Comparison of ENCODE assay signal across 8 mouse cellular contexts in the genomic region with DNA sequence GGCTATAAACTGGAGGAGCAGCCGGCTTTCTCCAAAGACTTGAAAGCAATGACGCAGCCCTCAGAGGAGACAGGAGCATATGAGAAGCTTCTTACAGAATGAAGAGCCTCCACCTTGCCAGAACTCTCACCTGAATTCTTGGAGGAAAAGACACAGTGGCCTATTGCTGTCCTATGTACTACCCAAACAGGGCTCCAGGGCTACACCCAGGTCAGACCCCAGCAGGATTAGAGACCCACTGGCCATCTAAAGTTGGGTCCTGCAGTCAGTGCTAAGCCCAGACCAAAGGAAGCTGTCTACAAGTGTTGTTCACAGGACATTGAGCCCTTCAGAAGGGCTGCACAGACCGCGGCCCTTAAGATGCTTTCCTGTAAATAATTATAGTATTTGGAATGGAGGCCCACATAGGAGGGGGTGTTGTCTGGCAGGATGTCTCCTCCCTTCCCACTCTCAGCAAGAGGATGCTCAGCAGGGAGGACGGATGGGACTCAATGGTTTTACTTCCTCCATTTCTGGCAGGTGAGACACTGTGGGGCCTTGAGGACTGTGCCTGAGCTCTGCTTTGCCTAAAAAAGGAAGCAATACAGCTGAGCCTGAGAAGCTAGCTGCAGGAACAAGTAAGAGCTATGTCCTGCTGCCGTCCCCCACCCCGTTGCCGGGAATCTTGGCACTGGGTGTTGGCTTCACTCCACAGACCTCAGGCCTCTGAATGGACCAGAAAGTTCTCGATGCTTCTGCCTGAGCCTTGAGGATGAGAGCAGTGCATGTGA. TPM values are rescaled to one million over a fixed set of nuclear protein-coding genes. Genes with fewer than 3 reads are reported as not detected.
DNase-seq lines count a peak whose midpoint lies in the region; ATAC-seq and TF ChIP-seq lines count a peak whose summit lies in the region.

No protein-coding gene starts in this region.

- H3K36me3 ChIP-seq in MEL (ENCODE audit: control insufficient read depth in 1 of 2, insufficient read depth in 2 of 2, low read length in 2 of 2) = peaks cover 0 to 8% of the 10 kb centered on the region in 2 experiments; a peak in 2 of 4 replicates
- no peaks in the 10 kb centered on the region for H3K36me3 ChIP-seq in midbrain, embryonic 11.5 days (ENCODE audit: control insufficient read depth, insufficient read depth, low read length)
- no peaks in the 10 kb centered on the region for H3K36me3 ChIP-seq in thymus, adult 2 months (ENCODE audit: control insufficient read depth, insufficient read depth, low read length)

- H3K4me3 ChIP-seq in MEL (ENCODE audit: control insufficient read depth in 1 of 2, insufficient read depth in 1 of 2, low read depth in 2 of 2, low read length in 2 of 2) = no peak overlapping the region
- H3K4me3 ChIP-seq in brown adipose tissue, adult 24 weeks (ENCODE audit: insufficient read depth, low read depth, low read length) = no peak overlapping the region
- no peak overlapping the region for H3K4me3 ChIP-seq in midbrain, embryonic 11.5 days (ENCODE audit: low read depth, low read length)
- H3K4me3 ChIP-seq in thymus, adult 2 months (ENCODE audit: control insufficient read depth, insufficient read depth, low read length) = no peak overlapping the region

- TF ChIP-seq CTCF in MEL (IDR thresholded peaks at IDR 0.05 in 2 of 3, conservative IDR thresholded peaks at IDR 0.05 in 1 of 3; ENCODE audit: control insufficient read depth in 1 of 3, insufficient read depth in 1 of 3, low read depth in 2 of 3, low read length in 3 of 3, poor library complexity in 1 of 3, severe bottlenecking in 1 of 3) = no peak
- TF ChIP-seq CTCF in thymus, adult 2 months (IDR thresholded peaks at IDR 0.05; ENCODE audit: borderline replicate concordance, control insufficient read depth, extremely low read depth, insufficient read depth, low read length, poor library complexity) = no peak

- ATAC-seq in hematopoietic stem cell, adult 5-6 weeks (replicated peaks in 1 of 2; ENCODE audit: insufficient read depth in 1 of 2, low FRiP score in 2 of 2, low TSS enrichment in 1 of 2, low read depth in 1 of 2, poor library complexity in 2 of 2, severe bottlenecking in 2 of 2) = peak; percentile 22 to 38; a peak in 1 of 4 replicates
- ATAC-seq in midbrain, embryonic 11.5 days (ENCODE audit: low FRiP score) = no peak

- no peaks in the 10 kb centered on the region for H3K79me2 ChIP-seq in MEL (ENCODE audit: control insufficient read depth, insufficient read depth, low read length, poor library complexity)

- peak overlapping the region; percentile 51; the same call in 1 of the 2 replicates for H3K4me2 ChIP-seq in midbrain, embryonic 11.5 days

- no peak for TF ChIP-seq RAD21 in MEL (IDR thresholded peaks at IDR 0.05; ENCODE audit: low read depth, low read length)

- DNase-seq in MEL (ENCODE audit: low read depth, low spot score) = peak; percentile 59
- DNase-seq in frontal cortex, adult 2 months (ENCODE audit: extremely low spot score in 1 of 2, low spot score in 1 of 2) = peak; percentile 34 to 47
- DNase-seq in layer of hippocampus, postnatal 14 days (ENCODE audit: low spot score in 2 of 2) = peak; percentile 58 to 77
- no peak for DNase-seq in midbrain, embryonic 11.5 days (ENCODE audit: low spot score, missing footprints)
- peak; percentile 87 for DNase-seq in testis, postnatal 10 days (ENCODE audit: low spot score)
- DNase-seq in thymus, adult 2 months = no peak

- H3K9me3 ChIP-seq in MEL (replicated peaks; ENCODE audit: insufficient read depth, low read length) = no peaks in the 10 kb centered on the region
- no peaks in the 10 kb centered on the region for H3K9me3 ChIP-seq in midbrain, embryonic 11.5 days (ENCODE audit: control insufficient read depth, low read length)

- TF ChIP-seq POLR2A in MEL (IDR thresholded peaks at IDR 0.05; ENCODE audit: control insufficient read depth in 1 of 2, insufficient read depth in 1 of 2, low read depth in 1 of 2, low read length in 2 of 2, poor library complexity in 1 of 2) = no peak
- TF ChIP-seq POLR2A in thymus, adult 2 months (IDR thresholded peaks at IDR 0.05; ENCODE audit: control insufficient read depth, extremely low read depth, insufficient read depth, low read length, poor library complexity) = no peak

- H3K27me3 ChIP-seq in MEL (ENCODE audit: control insufficient read depth in 1 of 2, insufficient read depth in 2 of 2, low read length in 2 of 2) = no peaks in the 10 kb centered on the region
- peaks cover 21% of the 10 kb centered on the region for H3K27me3 ChIP-seq in midbrain, embryonic 11.5 days (ENCODE audit: control insufficient read depth, insufficient read depth, low read length)
- no peaks in the 10 kb centered on the region for H3K27me3 ChIP-seq in thymus, adult 2 months (ENCODE audit: control insufficient read depth, insufficient read depth, low read length)

- H3K9ac ChIP-seq in MEL (ENCODE audit: control insufficient read depth, low read depth, low read length, poor library complexity, severe bottlenecking) = no peak overlapping the region
- H3K9ac ChIP-seq in midbrain, embryonic 11.5 days (ENCODE audit: low read length) = peak overlapping the region; percentile 42; the same call in 1 of the 2 replicates

- 63% methylated on average over 9 of the region's 9 CpGs for WGBS in midbrain, embryonic 11.5 days
- WGBS in thymus, adult 2 months = 22% methylated on average over 9 of the region's 9 CpGs

- TF ChIP-seq EP300 in MEL (IDR thresholded peaks at IDR 0.05; ENCODE audit: low read depth in 1 of 2, low read length in 2 of 2) = no peak

- H3K27ac ChIP-seq in MEL (ENCODE audit: control insufficient read depth, low read depth, low read length) = no peak overlapping the region
- H3K27ac ChIP-seq in brown adipose tissue, adult 24 weeks (replicated peaks; ENCODE audit: low read depth, low read length) = peak overlapping the region; percentile 97
- no peak overlapping the region for H3K27ac ChIP-seq in midbrain, embryonic 11.5 days (ENCODE audit: low read depth, low read length)
- H3K27ac ChIP-seq in thymus, adult 2 months (ENCODE audit: control insufficient read depth, insufficient read depth, low read length) = no peak overlapping the region

- peaks cover 6 to 26% of the 10 kb centered on the region in 2 experiments for H3K4me1 ChIP-seq in MEL (ENCODE audit: control insufficient read depth in 1 of 2, insufficient read depth in 2 of 2, low read length in 2 of 2)
- peaks cover 20% of the 10 kb centered on the region for H3K4me1 ChIP-seq in brown adipose tissue, adult 24 weeks (ENCODE audit: control insufficient read depth, insufficient read depth, insufficient read length, low read length)
- peaks cover 10% of the 10 kb centered on the region for H3K4me1 ChIP-seq in midbrain, embryonic 11.5 days (ENCODE audit: control insufficient read depth, insufficient read depth, low read length)
- H3K4me1 ChIP-seq in thymus, adult 2 months (replicated peaks; ENCODE audit: control insufficient read depth, insufficient read depth, low read length) = peaks cover 14% of the 10 kb centered on the region

RNA-seq across cellular contexts. Expression of a gene that starts 0.7 kb away (rescaled TPM):
- total RNA-seq in MEL (2012; rRNA removed) = 0.33 and 0.42 TPM in 2 replicates
- under 1 TPM in 1 of 2 experiments, not detected in 1; 0.33 TPM for polyA plus RNA-seq in MEL (2012; ENCODE audit: insufficient read depth in 1 of 2, insufficient read length in 2 of 2, low read depth in 1 of 2, low replicate concordance in 2 of 2, missing spikeins in 1 of 2)
- polyA plus RNA-seq in brown adipose tissue, adult 24 weeks (2012; ENCODE audit: insufficient read depth, insufficient read length, missing spikeins) = 2.3 and 3.9 TPM in 2 replicates
- polyA plus RNA-seq in frontal cortex, adult 2 months (2012; rRNA removed) = 30.7 and 31.8 TPM in 2 replicates
- 0.30 and 0.31 TPM in 2 replicates for total RNA-seq in hematopoietic stem cell, adult 5-6 weeks (2017)
- 10 to 100 TPM; 13.5 to 16.8 TPM for total RNA-seq in layer of hippocampus, postnatal 14 days (2021)
- polyA plus RNA-seq in midbrain, embryonic 11.5 days (2014; fragmentation: Nextera tagmentation; extraction: Ambion mirVana) = 9.1 and 9.9 TPM in 2 replicates
- polyA plus RNA-seq in thymus, adult 2 months (2012; rRNA removed) = 11.2 and 13.5 TPM in 2 replicates

RNA-seq across cellular contexts. Expression of a gene that starts 10.5 kb away (rescaled TPM):
- 0.10 and 0.19 TPM in 2 replicates for total RNA-seq in MEL (2012; rRNA removed)
- polyA plus RNA-seq in MEL (2012; ENCODE audit: insufficient read depth in 1 of 2, insufficient read length in 2 of 2, low read depth in 1 of 2, low replicate concordance in 2 of 2, missing spikeins in 1 of 2) = under 1 TPM in 1 of 2 experiments, not detected in 1; 0.32 TPM
- 0.42 and 0.67 TPM in 2 replicates for polyA plus RNA-seq in brown adipose tissue, adult 24 weeks (2012; ENCODE audit: insufficient read depth, insufficient read length, missing spikeins)
- polyA plus RNA-seq in frontal cortex, adult 2 months (2012; rRNA removed) = 24.2 and 26.8 TPM in 2 replicates
- 0.05 TPM in 1 of 2 replicates, not detected in the other for total RNA-seq in hematopoietic stem cell, adult 5-6 weeks (2017)
- 10 to 100 TPM; 18.0 to 18.1 TPM for total RNA-seq in layer of hippocampus, postnatal 14 days (2021)
- polyA plus RNA-seq in midbrain, embryonic 11.5 days (2014; fragmentation: Nextera tagmentation; extraction: Ambion mirVana) = 0.14 and 0.21 TPM in 2 replicates
- 0.55 and 0.58 TPM in 2 replicates for polyA plus RNA-seq in thymus, adult 2 months (2012; rRNA removed)

RNA-seq across cellular contexts. Expression of a gene that starts 14.3 kb away (rescaled TPM):
- 198 and 220 TPM in 2 replicates for total RNA-seq in MEL (2012; rRNA removed)
- polyA plus RNA-seq in MEL (2012; ENCODE audit: insufficient read depth in 1 of 2, insufficient read length in 2 of 2, low read depth in 1 of 2, low replicate concordance in 2 of 2, missing spikeins in 1 of 2) = 100 to 1,000 TPM in 1 of 2 experiments, not detected in 1; 232 TPM
- polyA plus RNA-seq in brown adipose tissue, adult 24 weeks (2012; ENCODE audit: insufficient read depth, insufficient read length, missing spikeins) = 57.0 and 74.0 TPM in 2 replicates
- 88.4 and 95.8 TPM in 2 replicates for polyA plus RNA-seq in frontal cortex, adult 2 months (2012; rRNA removed)
- total RNA-seq in hematopoietic stem cell, adult 5-6 weeks (2017) = 53.7 and 73.8 TPM in 2 replicates
- 10 to 100 TPM; 52.5 to 59.7 TPM for total RNA-seq in layer of hippocampus, postnatal 14 days (2021)
- 84.5 and 84.6 TPM in 2 replicates for polyA plus RNA-seq in midbrain, embryonic 11.5 days (2014; fragmentation: Nextera tagmentation; extraction: Ambion mirVana)
- polyA plus RNA-seq in thymus, adult 2 months (2012; rRNA removed) = 87.0 and 93.1 TPM in 2 replicates

RNA-seq across cellular contexts. Expression of a gene that starts 15.1 kb away (rescaled TPM):
- 0.12 TPM in 1 of 2 replicates, not detected in the other for total RNA-seq in MEL (2012; rRNA removed)
- polyA plus RNA-seq in MEL (2012; ENCODE audit: insufficient read depth in 1 of 2, insufficient read length in 2 of 2, low read depth in 1 of 2, low replicate concordance in 2 of 2, missing spikeins in 1 of 2) = not detected
- polyA plus RNA-seq in brown adipose tissue, adult 24 weeks (2012; ENCODE audit: insufficient read depth, insufficient read length, missing spikeins) = not detected in 2 replicates
- polyA plus RNA-seq in frontal cortex, adult 2 months (2012; rRNA removed) = not detected in 2 replicates
- not detected in 2 replicates for total RNA-seq in hematopoietic stem cell, adult 5-6 weeks (2017)
- under 1 TPM in 1 of 2 experiments, not detected in 1; 0.48 TPM for total RNA-seq in layer of hippocampus, postnatal 14 days (2021)
- polyA plus RNA-seq in midbrain, embryonic 11.5 days (2014; fragmentation: Nextera tagmentation; extraction: Ambion mirVana) = not detected in 2 replicates
- polyA plus RNA-seq in thymus, adult 2 months (2012; rRNA removed) = 0.42 and 0.92 TPM in 2 replicates

RNA-seq across cellular contexts. Expression of a gene that starts 27.5 kb away (rescaled TPM):
- total RNA-seq in MEL (2012; rRNA removed) = 301 and 346 TPM in 2 replicates
- polyA plus RNA-seq in MEL (2012; ENCODE audit: insufficient read depth in 1 of 2, insufficient read length in 2 of 2, low read depth in 1 of 2, low replicate concordance in 2 of 2, missing spikeins in 1 of 2) = 100 to 1,000 TPM in 1 of 2 experiments, not detected in 1; 336 TPM
- 367 and 416 TPM in 2 replicates for polyA plus RNA-seq in brown adipose tissue, adult 24 weeks (2012; ENCODE audit: insufficient read depth, insufficient read length, missing spikeins)
- polyA plus RNA-seq in frontal cortex, adult 2 months (2012; rRNA removed) = 101 and 116 TPM in 2 replicates
- 47.9 and 55.7 TPM in 2 replicates for total RNA-seq in hematopoietic stem cell, adult 5-6 weeks (2017)
- 100 to 1,000 TPM; 105 to 109 TPM for total RNA-seq in layer of hippocampus, postnatal 14 days (2021)
- polyA plus RNA-seq in midbrain, embryonic 11.5 days (2014; fragmentation: Nextera tagmentation; extraction: Ambion mirVana) = 225 and 243 TPM in 2 replicates
- polyA plus RNA-seq in thymus, adult 2 months (2012; rRNA removed) = 74.6 and 77.9 TPM in 2 replicates

Comparison
In these comparisons a context has a peak if more than half of its experiments do, and no peak if none do; other contexts are left out.
1. DNase-seq: peak in MEL (single experiment), frontal cortex, adult 2 months (2 of 2), layer of hippocampus, postnatal 14 days (2 of 2) and testis, postnatal 10 days (single experiment); none in midbrain, embryonic 11.5 days (single experiment) and thymus, adult 2 months (single experiment).
2. RNA of a gene that starts 10.5 kb away (polyA plus RNA-seq): 24.2 to 26.8 TPM in frontal cortex, adult 2 months; 0.42 to 0.67 TPM in brown adipose tissue, adult 24 weeks, 0.55 to 0.58 TPM in thymus, adult 2 months, 0.32 TPM in MEL and 0.14 to 0.21 TPM in midbrain, embryonic 11.5 days; every median in the first group is over 10 times any median in the second.